Mouse (Mus musculus): ENCODE measurements around the gene Utp18. TPM values are rescaled to one million over a fixed set of nuclear protein-coding genes. Genes with fewer than 3 reads are reported as not detected.

The Utp18 gene
- total and polyA plus RNA-seq, 3 experiments, result 5.2 to 22.3 (median 22.2) TPM

GRCm38 (mm10) chr11:93829327-93829679 lies 56.3 kb downstream of the Utp18 start:
- no peak for DNase-seq

GRCm38 (mm10) chr11:93828619-93829326 lies 56.8 kb downstream of the Utp18 start:
- no peak for DNase-seq

GRCm38 (mm10) chr11:93822261-93822660 lies 63.3 kb downstream of the Utp18 start:
- DNase-seq, result no peak

GRCm38 (mm10) chr11:93821533-93821932 lies 64.0 kb downstream of the Utp18 start:
- no peak for DNase-seq

- DNase-seq, result no peak
These were observed 67.4 kb downstream of the Utp18 start for GRCm38 (mm10) chr11:93817966-93818738.

GRCm38 (mm10) chr11:93812955-93813354 lies 72.6 kb downstream of the Utp18 start:
- no peak for DNase-seq

- DNase-seq, result peak; percentile 39
These were observed 73.3 kb downstream of the Utp18 start for GRCm38 (mm10) chr11:93812125-93812868.

Other genes starting within 250 kb of the Utp18 start
- 10 to 100 TPM; 22.4 to 30.4 TPM for gene Mbtd1, start 86 bp upstream of the Utp18 start, total RNA-seq (2021)
- gene Mbtd1, start 86 bp upstream of the Utp18 start, polyA plus RNA-seq (2012; rRNA removed), result 3.3 and 4.7 TPM in 2 replicates
- 100 to 1,000 TPM; 351 to 505 TPM for gene Nme2, start 70.5 kb upstream of the Utp18 start, total RNA-seq (2021)
- gene Nme2, start 70.5 kb upstream of the Utp18 start, polyA plus RNA-seq (2012; rRNA removed), result 193 and 211 TPM in 2 replicates
- gene Gm20390, start 82.5 kb upstream of the Utp18 start, total RNA-seq (2021), result 100 to 1,000 TPM in 1 of 2 experiments, 10 to 100 TPM in 1; 66.2 to 106 TPM
- 11.1 and 11.7 TPM in 2 replicates for gene Gm20390, start 82.5 kb upstream of the Utp18 start, polyA plus RNA-seq (2012; rRNA removed)
- 10 to 100 TPM; 25.2 to 40.0 TPM for gene Nme1, start 82.8 kb upstream of the Utp18 start, total RNA-seq (2021)
- 45.5 and 58.5 TPM in 2 replicates for gene Nme1, start 82.8 kb upstream of the Utp18 start, polyA plus RNA-seq (2012; rRNA removed)
- 100 to 1,000 TPM in 1 of 2 experiments, 10 to 100 TPM in 1; 88.5 to 100 TPM for gene Spag9, start 110.3 kb upstream of the Utp18 start, total RNA-seq (2021)
- 24.5 and 39.7 TPM in 2 replicates for gene Spag9, start 110.3 kb upstream of the Utp18 start, polyA plus RNA-seq (2012; rRNA removed)

All from adrenal gland, adult 2 months (tissue).